Mouse (Mus musculus) spleen, postnatal 14 days (tissue): Measurements from ENCODE around the gene Stx11.

Experiments used
- DNase-seq, 2 experiments: peaks; one replicate each; pipeline ENCODE4 v3.0.0; 2021 to 2022; ENCODE audit warnings: low spot score in 2 of 2

Stx11 gene

GRCm38 (mm10) chr10:12915826-12916225, 48.3 kb downstream of the Stx11 start:
- no peak for DNase-seq

GRCm38 (mm10) chr10:12914203-12914602, 49.9 kb downstream of the Stx11 start:
- DNase-seq = no peak

- DNase-seq = no peak
Observed at GRCm38 (mm10) chr10:12911981-12912530, 52.0 kb downstream of the Stx11 start.

- DNase-seq = no peak
Observed at GRCm38 (mm10) chr10:12911451-12911850, 52.6 kb downstream of the Stx11 start.

GRCm38 (mm10) chr10:12909891-12910290, 54.2 kb downstream of the Stx11 start:
- no peak for DNase-seq

- no peak for DNase-seq
Observed at GRCm38 (mm10) chr10:12909179-12909578, 54.9 kb downstream of the Stx11 start.

- no peak for DNase-seq
Observed at GRCm38 (mm10) chr10:12904140-12904528, 60.0 kb downstream of the Stx11 start.

GRCm38 (mm10) chr10:12903440-12904139, 60.5 kb downstream of the Stx11 start:
- DNase-seq = no peak

GRCm38 (mm10) chr10:12899901-12900300, 64.2 kb downstream of the Stx11 start:
- DNase-seq = no peak

- no peak for DNase-seq
Observed at GRCm38 (mm10) chr10:12893339-12893738, 70.8 kb downstream of the Stx11 start.

GRCm38 (mm10) chr10:12888373-12888772, 75.7 kb downstream of the Stx11 start:
- no peak for DNase-seq
